Mouse (Mus musculus): ENCODE measurements around the gene Mlxip.

Gene Mlxip

GRCm38 (mm10) chr5:123432305-123432874, 37.8 kb downstream of the Mlxip start:
- DNase-seq (ENCODE audit: low read depth), result no peak

GRCm38 (mm10) chr5:123436071-123436779, 41.6 kb downstream of the Mlxip start:
- peak; percentile 21 for DNase-seq (ENCODE audit: low read depth)

- peak; percentile 82 for DNase-seq (ENCODE audit: low read depth)
Observed at GRCm38 (mm10) chr5:123436780-123437175, 42.2 kb downstream of the Mlxip start.

GRCm38 (mm10) chr5:123438381-123438780, 43.8 kb downstream of the Mlxip start:
- DNase-seq (ENCODE audit: low read depth), result no peak

GRCm38 (mm10) chr5:123439312-123439711, 44.7 kb downstream of the Mlxip start:
- DNase-seq (ENCODE audit: low read depth), result no peak

GRCm38 (mm10) chr5:123439941-123440340, 45.3 kb downstream of the Mlxip start:
- no peak for DNase-seq (ENCODE audit: low read depth)

- DNase-seq (ENCODE audit: low read depth), result no peak
Observed at GRCm38 (mm10) chr5:123440664-123441063, 46.1 kb downstream of the Mlxip start.

GRCm38 (mm10) chr5:123442283-123442682, 47.7 kb downstream of the Mlxip start:
- DNase-seq (ENCODE audit: low read depth), result no peak

- peak; percentile 72 for DNase-seq (ENCODE audit: low read depth)
Observed at GRCm38 (mm10) chr5:123444069-123444468, 49.5 kb downstream of the Mlxip start.

- DNase-seq (ENCODE audit: low read depth), result no peak
Observed at GRCm38 (mm10) chr5:123444849-123445334, 50.3 kb downstream of the Mlxip start.

GRCm38 (mm10) chr5:123451886-123452285, 57.3 kb downstream of the Mlxip start:
- no peak for DNase-seq (ENCODE audit: low read depth)

GRCm38 (mm10) chr5:123461420-123461819, 66.8 kb downstream of the Mlxip start:
- DNase-seq (ENCODE audit: low read depth), result no peak

- peak; percentile 46 for DNase-seq (ENCODE audit: low read depth)
Observed at GRCm38 (mm10) chr5:123464638-123465037, 70.0 kb downstream of the Mlxip start.

GRCm38 (mm10) chr5:123470784-123471400, 76.3 kb downstream of the Mlxip start:
- peak; percentile 56 for DNase-seq (ENCODE audit: low read depth)

GRCm38 (mm10) chr5:123473817-123474216, 79.2 kb downstream of the Mlxip start:
- no peak for DNase-seq (ENCODE audit: low read depth)

GRCm38 (mm10) chr5:123487659-123488395, 93.2 kb downstream of the Mlxip start:
- no peak for DNase-seq (ENCODE audit: low read depth)

- DNase-seq (ENCODE audit: low read depth), result no peak
Observed at GRCm38 (mm10) chr5:123489112-123489785, 94.7 kb downstream of the Mlxip start, which contains the start of the genes Lrrc43 and Il31. Lrrc43 (plus strand) TSS chr5:123489305. Il31 (minus strand) TSS chr5:123489489.

- DNase-seq (ENCODE audit: low read depth), result no peak
Observed at GRCm38 (mm10) chr5:123489935-123490334, 95.3 kb downstream of the Mlxip start.

- DNase-seq (ENCODE audit: low read depth), result peak; percentile 44
Observed at GRCm38 (mm10) chr5:123499717-123500116, 105.1 kb downstream of the Mlxip start.

- no peak for DNase-seq (ENCODE audit: low read depth)
Observed at GRCm38 (mm10) chr5:123501973-123502372, 107.4 kb downstream of the Mlxip start.

All from naive thymus-derived CD4-positive, alpha-beta T cell, adult 2 months (primary cell).